Mouse (Mus musculus) bone marrow macrophage, adult 2 months (primary cell): Measurements from ENCODE around the gene Proser1. TPM values are rescaled to one million over a fixed set of nuclear protein-coding genes. Genes with fewer than 3 reads are reported as not detected.

Experiments
- H3K27ac ChIP-seq: 2 replicates; pipeline ENCODE4 v1.5.1; 2012; ENCODE audit warnings: low read depth, low read length; ENCODE audit not compliant: insufficient read depth
- H3K4me1 ChIP-seq: 2 replicates; pipeline ENCODE4 v1.6.1; 2012; ENCODE audit warnings: low read length; ENCODE audit not compliant: control insufficient read depth, insufficient read depth
- H3K4me3 ChIP-seq: 2 replicates; pipeline ENCODE4 v1.5.1; 2012; ENCODE audit warnings: mild to moderate bottlenecking, low read length, moderate library complexity; ENCODE audit not compliant: insufficient read depth
- CTCF ChIP-seq: IDR thresholded peaks from 2 replicates; pipeline ENCODE4 v1.5.1; 2012; ENCODE audit warnings: low read depth, mild to moderate bottlenecking, low read length, moderate library complexity
- POLR2A ChIP-seq: IDR thresholded peaks from 2 replicates; pipeline ENCODE4 v1.6.1; 2012; ENCODE audit warnings: mild to moderate bottlenecking, low read depth, low read length, borderline replicate concordance
- polyA plus RNA-seq: library from polyadenylated mRNA; stranded (reverse); fragments of >200 nt; gene quantifications from 2 replicates; pipeline ENCODE4 v1.2.4, GENCODE M21; 2012; ENCODE audit not compliant: missing spikeins, insufficient read depth, insufficient read length

Gene Proser1
- polyA plus RNA-seq, 1 experiment = 21.5 TPM

DNA sequence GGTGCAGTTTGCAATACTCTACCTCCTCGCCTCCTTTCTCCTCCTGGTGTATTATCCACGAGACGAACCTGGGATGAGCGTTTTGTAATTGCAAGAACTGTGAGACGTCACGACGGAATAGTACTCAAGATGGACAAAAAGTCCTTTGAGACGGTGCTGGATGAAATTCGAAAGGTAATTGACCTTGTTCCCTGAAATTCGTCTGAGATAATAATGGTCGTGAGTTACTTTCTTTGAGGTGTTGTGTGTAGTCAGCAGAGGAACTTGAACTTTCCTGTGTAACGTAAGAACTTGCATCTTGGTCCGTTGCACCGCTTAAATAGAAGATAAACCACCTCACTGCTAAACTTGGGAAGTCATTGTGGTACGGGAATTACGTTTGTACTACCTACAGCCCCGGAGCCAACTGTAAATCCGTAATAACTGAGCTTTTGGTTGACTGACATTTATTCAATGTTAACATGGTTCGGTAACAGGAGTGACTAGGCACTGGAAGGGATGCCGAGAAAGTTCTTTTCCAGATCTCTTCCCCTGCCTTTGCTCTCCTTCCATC lies 756 bp downstream of the Proser1 start:
- Histone ChIP-seq H3K27ac (peak overlapping the region; percentile 83), H3K4me3 (peak overlapping the region; percentile 79), H3K4me1 (peaks cover 24% of the 10 kb centered on the region)
- TF ChIP-seq CTCF (no peak), POLR2A (no peak)

DNA sequence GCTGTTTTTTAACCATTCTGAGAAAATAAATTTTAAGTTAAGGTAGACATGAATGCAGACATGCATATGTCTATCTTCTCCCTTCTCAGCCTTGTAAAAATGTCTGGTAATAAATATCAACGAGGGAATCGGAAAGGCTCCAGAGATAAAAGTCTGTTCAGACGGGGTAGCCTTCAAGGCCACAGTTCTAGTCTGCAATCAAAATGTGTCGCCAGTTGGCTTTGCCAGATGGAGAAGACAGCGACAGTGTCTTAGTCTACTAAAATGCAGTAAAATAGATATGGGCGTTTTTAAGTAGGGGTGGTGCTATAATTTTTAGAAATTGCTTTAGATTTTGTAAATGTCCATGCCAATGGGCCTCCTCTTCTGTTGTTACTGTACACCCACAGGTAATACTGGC lies 1.9 kb downstream of the Proser1 start:
- H3K27ac ChIP-seq = no peak overlapping the region
- H3K4me1 ChIP-seq = peaks cover 22% of the 10 kb centered on the region
- TF ChIP-seq POLR2A (no peak), CTCF (no peak)
- peak overlapping the region; percentile 57 for H3K4me3 ChIP-seq

DNA sequence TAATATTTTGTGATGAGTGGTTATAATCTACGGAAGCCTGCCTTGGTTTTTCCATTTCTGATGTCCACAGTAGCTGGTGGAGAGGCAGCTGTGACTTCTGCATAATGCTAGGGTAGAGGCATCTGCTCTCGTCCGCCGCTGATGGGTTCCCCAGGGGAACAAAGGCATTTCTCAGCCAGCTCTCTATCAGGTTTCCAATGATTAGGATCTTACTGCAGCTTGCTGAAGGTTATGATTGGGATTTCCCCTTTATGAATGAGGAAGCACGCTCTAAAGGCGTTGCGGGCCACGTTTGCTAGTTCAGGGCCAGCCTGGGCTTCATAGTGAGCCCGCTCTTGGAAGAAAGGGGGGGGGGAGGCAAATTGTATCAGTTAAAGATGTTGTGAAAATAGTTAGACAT lies 3.0 kb downstream of the Proser1 start:
- TF ChIP-seq POLR2A = no peak
- no peak for TF ChIP-seq CTCF
- Histone ChIP-seq H3K4me3 (peak overlapping the region; percentile 57), H3K27ac (no peak overlapping the region), H3K4me1 (peaks cover 13% of the 10 kb centered on the region)

DNA sequence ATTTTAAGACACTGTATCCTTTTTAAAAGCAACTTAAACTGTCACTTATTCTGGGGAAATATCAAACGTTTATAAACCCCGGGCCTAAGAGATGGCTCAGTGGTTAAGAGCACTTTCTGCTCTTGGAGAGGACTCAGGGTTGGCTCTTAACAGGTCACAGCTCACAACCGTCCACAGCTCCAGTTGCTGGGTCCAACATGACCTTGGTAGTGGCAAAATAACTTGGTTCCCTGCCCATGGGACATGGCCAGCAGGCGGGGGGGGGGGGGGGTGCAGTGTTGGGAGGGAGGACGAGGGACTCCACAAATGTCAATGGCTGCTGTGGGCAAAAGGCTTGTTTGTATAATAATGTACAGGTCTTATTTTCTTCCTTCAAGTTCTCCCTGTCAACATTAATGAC lies 3.9 kb downstream of the Proser1 start:
- Histone ChIP-seq H3K4me1 (peaks cover 12% of the 10 kb centered on the region), H3K27ac (no peak overlapping the region), H3K4me3 (no peak overlapping the region)
- no peak for TF ChIP-seq POLR2A
- no peak for TF ChIP-seq CTCF

DNA sequence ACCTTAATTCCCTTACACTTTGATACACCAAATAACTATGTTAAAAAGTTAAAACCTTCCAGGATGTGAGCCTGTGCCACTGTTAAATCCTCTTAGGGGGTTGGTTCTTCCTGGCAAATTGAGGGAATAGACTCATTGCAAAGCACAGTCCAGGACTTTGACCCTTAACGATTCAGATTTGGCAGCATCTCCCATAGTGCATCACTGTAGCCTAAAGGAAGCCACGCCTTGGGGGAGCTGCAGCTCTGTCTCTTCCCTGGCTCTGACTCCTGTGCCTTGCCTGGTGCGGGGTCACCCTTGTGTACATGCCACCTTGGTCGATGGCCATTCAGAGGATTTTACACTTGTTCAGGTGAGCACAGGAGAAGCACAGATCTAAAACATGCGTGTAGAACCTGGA lies 6.2 kb downstream of the Proser1 start:
- no peak overlapping the region for H3K27ac ChIP-seq
- TF ChIP-seq POLR2A (no peak), CTCF (no peak)
- no peak overlapping the region for H3K4me3 ChIP-seq
- peaks cover 12% of the 10 kb centered on the region for H3K4me1 ChIP-seq

DNA sequence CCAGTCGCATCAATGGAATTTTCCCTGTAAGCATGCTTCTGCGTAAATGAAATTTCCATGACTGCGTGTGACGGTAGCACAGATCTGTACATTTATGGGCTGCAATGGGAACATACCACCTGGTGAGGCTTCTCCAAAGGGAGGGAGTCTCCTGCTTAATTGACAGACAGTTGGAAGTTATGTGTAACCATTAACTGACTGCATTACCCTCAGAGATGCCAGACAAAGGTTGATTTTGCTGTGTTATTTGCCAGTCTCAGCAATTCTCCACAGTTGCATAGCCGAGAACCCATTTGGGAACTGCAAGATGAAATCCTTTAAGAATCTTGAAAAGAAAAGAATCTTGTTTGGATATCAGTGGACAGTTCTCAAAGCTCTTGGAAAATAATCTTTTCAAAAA lies 8.6 kb downstream of the Proser1 start:
- no peak overlapping the region for H3K27ac ChIP-seq
- no peak overlapping the region for H3K4me3 ChIP-seq
- TF ChIP-seq CTCF (no peak), POLR2A (no peak)
- H3K4me1 ChIP-seq = peaks cover 4% of the 10 kb centered on the region

DNA sequence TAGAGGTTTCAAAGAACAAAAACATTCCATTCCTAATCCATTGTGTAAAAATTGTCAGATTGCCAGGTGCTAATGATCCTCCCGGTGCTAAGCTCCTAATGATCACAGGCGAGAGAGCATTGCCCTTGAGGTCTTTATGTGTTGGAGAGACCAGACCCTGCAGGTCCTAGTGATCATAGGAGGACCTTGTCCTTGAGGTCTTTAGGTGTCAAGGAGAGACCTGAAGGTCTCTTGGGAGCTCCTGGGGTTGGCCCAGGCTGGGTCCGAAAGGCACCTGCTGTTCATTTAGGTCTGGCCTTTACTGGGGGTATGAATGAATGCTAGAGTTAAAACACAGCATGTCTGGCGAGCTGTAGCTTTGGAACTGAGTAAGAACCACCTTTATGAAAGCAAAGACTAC lies 10.7 kb downstream of the Proser1 start:
- no peaks in the 10 kb centered on the region for H3K4me1 ChIP-seq
- H3K4me3 ChIP-seq = no peak overlapping the region
- no peak overlapping the region for H3K27ac ChIP-seq
- TF ChIP-seq CTCF (no peak), POLR2A (no peak)

DNA sequence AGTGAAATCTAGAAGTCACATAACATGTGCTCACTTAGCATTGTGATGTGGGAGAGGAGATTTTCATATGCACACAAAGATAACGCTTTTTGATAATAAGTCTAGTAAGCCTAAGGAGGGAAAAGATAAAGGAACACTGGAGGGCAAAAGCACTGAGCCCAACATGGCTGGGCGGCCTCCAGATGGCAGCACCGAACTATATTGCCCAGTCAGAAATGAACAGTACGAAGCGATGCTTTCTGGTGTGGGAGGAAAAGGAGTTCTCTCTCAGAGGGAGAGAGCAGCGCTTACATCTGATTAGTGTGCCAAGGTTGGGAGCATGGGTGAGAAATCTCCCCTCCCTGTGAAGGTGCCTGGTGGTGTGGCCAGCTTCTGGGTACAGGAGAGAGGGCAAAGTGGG lies 12.4 kb downstream of the Proser1 start:
- Histone ChIP-seq H3K4me3 (no peak overlapping the region), H3K4me1 (no peaks in the 10 kb centered on the region), H3K27ac (no peak overlapping the region)
- TF ChIP-seq POLR2A (no peak), CTCF (peak; percentile 52; the same call in 1 of the 2 replicates)

DNA sequence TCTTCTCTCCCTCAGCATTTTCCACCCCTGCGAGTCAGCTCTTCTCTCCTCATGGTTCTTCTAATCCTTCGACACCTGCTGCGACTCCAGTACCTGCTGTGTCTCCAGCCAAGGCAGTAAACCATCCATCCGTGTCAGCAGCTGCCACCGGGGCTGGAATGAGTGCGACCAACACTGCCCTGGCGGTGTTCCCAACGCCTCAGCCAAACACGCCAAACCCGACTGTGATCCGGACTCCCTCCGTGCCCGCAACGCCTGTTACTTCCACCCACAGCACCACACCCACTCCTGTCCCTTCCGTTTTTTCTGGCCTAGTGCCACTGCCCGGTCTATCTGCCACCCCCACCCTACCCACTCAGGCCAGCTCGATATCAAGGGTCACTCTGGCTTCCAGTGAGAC lies 14.0 kb downstream of the Proser1 start:
- TF ChIP-seq CTCF (no peak), POLR2A (no peak)
- Histone ChIP-seq H3K27ac (no peak overlapping the region), H3K4me3 (no peak overlapping the region), H3K4me1 (no peaks in the 10 kb centered on the region)

DNA sequence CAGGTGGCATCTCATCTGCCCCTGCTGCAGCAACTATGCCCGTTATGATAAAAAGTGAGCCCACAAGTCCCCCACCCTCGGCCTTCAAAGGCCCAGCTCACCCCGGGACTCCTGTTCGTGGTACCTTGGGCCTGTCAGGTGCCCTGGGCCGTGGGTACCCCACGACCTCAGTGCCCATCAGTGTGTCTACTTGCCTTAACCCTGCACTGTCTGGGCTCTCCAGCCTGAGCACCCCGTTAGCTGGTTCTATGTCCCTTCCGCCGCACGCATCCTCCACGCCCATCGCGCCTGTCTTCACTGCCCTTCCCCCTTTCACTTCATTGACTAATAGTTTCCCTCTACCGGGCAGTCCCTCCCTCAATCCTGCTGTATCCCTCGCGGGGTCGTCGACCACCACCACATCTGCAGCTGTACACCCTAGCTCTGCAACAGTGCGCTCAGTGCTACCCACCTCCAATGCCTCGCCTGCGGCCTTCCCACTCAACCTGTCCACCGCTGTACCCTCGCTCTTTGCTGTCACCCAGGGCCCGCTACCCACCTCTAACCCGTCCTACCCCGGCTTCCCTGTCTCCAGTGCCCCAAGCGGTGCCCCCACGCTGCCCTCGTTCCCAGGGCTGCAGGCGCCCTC lies 15.1 kb downstream of the Proser1 start:
- H3K4me3 ChIP-seq = no peak overlapping the region
- H3K4me1 ChIP-seq = peaks cover 4% of the 10 kb centered on the region
- no peak overlapping the region for H3K27ac ChIP-seq
- TF ChIP-seq CTCF (no peak), POLR2A (no peak)
